Mouse (Mus musculus) CD8-positive naive resting alpha-beta T cell, adult 2 months (primary cell): ENCODE results near the gene Rassf3.

Experiments used
- DNase-seq, 2 experiments: peaks; one replicate each; pipeline ENCODE4 v3.0.0; 2022; ENCODE audit warnings: low read depth in 2 of 2, low spot score in 2 of 2

Rassf3 gene

DNA sequence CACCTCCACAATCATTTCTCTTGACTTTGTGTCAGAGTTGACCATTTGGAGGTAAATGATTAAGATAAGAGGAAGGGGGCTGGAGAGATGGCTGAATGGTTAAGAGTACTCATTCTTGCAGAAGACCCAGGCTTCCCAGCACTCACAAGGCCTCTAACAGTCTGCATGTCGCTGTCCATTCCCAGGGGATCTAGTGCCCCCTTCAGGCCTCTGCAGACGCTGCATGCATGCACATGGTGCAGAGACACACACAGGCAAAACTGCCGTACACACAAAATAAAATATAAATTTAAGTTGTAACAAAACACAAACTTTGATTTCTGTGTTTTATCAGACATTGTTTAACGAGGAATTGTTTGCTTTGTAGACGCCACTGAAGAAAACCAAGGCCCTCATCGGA is 105.4 kb downstream of the Rassf3 start:
- DNase-seq, result no peak

DNA sequence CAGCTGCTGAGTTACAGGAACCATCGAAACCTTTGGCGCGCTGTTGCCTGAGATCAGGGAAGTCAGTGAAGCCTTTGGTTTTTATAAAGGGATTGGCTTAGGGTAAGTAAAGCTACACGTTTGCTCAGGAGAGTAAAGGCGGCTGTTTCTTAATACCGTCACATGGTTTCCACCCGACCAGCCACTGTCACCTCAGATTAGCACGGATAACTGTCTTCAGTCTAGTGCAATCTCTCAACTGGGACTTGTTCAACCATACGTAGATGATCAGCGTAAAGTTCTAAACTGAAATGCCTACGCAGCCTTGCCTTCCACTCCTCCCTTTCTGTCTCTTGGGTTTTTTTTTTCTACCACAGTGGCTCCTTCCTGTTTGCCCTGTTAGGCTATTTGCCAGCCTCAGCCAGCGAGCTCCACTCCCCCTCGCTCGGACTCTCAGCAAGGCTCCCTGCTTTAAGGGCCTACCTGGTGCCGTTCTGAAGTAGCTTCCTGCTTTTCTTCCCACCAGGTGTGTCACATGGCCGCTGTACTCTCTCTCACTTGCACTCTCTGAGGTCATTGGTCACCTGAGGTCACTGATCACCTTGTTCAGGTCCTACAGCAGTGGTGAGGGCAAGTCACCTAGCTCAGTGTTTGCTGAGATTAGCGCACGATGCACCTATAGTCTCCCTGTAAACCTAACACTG is 107.2 kb downstream of the Rassf3 start:
- DNase-seq, result no peak

DNA sequence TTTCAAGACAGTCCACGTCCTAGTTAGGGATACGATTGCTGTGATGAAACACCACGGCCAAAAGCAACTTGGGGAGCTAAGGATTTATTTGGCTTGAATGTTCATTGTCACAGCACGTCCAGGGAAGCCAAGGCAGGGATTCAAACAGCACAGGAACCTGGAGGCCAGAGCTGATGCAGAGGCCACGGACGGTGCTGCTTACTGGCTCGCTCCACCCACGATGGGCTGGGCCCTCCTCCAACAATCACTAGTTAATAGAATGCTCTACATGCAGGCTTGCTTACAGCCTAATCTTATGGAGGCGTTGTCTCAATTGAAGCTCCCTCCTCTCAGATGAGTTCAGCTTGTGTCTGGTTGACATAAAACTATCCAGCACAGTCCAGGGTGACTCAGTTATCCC is 108.4 kb downstream of the Rassf3 start:
- no peak for DNase-seq

DNA sequence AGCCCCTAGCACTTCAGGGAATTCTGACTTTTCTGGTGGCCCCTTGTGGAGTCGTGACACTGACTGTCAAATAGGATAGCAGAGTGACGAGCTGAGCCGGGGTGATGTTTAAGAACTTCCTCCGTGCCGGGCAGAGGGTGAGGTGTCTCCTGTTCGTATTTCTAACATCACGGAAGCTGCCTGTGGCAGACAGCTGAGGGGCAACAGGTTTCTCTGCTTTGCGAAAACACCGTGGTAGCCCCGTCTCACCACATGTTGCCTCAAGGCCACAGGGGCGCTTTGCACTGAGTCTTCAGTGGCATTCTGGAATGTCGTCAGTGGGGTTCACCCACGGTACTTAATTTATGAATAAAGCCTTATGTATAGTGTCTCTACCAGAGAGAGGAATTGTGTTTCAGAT is 108.9 kb downstream of the Rassf3 start:
- no peak for DNase-seq

DNA sequence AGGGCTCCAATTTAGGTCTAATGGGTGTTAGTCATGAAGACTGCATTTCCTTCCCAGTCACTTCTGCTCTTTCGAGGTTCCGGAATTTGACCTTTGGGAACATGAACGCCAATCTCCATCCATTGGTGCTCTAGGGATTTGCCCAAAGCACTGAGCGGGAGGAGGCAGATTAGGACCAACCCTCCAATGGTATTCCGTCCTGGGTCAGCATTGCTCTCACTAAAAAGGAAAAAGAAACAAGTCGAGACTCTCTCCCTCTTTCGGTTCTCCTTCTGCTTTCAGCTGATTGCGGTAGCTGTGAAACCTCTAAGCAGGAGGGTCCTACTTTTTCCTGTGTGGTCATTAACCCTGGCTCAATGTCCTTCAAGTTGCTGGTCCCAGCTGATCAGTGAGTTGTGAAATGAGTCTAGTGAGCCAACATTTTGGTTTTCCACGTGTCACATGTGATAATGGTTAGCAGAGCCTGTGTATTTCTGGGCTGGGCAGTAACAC is 110.3 kb downstream of the Rassf3 start:
- no peak for DNase-seq

DNA sequence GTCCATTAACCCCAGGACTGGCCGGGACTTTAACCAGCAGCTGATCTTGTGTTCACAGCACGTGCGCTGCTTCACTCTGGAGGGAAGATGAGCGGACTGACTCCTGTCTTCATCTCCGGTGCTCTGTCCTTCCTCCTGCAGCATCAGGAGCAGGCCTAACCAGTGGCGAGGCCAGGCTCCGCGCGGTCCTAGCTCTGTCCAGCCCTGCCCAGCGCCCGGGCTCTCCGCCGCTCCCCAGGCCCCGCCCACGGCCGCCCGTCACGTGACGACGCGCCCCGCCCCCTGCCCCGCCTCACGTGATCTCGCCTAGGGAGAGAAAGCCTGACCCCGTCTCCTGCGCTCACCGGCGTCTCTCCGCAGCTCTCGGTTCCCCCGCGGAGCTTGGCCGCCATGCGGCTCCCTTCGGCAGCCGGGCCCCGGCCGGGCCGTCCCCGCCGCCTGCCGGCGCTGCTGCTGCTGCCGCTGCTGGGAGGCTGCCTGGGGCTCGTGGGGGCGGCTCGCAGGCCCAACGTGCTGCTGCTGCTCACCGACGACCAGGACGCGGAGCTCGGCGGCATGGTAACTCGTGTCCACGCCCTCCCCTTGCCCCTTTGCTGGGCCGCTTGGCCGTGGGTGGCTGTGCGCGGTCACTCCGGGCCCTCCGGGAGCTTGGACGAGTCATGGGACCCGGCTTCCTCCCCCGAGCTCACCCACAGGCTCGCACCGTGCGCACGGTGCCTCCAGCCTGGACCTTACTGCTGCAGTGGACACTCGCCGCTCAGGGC is 111.2 kb downstream of the Rassf3 start, which contains the start of gene Gns:
TSS of gene Gns (plus strand) at position 290 of the 764 bp plus-strand sequence.
- peak; percentile 58 to 70 for DNase-seq

DNA sequence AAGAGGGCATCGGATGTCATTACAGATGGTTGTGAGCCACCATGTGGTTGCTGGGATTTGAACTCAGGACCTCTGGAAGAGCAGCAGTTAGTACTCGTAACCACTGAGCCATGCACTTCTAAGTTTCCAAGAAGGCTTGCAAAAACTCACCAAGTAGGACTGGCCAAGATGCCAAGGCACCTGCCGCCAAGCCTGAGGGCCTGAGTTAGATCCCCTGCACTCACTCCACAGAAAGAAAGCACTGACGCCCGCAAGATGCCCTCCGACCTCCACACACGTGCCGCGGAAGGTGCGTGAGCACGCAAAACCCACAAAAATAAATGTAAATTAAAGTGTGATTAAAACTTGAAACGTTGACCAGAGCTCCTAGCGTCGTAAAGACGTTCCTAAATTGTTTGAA is 111.8 kb downstream of the Rassf3 start:
- no peak for DNase-seq

DNA sequence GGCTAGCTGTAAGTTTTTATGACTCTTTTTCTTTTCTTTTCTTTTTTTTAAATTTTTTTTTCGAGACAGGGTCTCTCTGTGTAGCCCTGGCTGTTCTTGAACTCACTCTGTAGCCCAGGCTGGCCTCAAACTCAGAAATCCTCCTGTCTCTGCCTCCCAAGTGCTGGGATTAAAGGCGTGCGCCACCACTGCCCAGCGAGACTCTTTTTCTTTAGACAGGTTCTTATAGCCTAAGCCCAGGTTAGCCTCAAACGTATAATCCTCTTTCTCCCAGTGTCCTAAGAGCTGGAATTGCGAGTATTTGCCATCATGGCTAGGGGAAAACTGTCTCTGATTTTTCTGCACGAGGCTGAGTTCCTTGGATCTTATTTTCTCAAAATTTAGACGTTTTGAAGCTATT is 112.9 kb downstream of the Rassf3 start:
- DNase-seq, result no peak

DNA sequence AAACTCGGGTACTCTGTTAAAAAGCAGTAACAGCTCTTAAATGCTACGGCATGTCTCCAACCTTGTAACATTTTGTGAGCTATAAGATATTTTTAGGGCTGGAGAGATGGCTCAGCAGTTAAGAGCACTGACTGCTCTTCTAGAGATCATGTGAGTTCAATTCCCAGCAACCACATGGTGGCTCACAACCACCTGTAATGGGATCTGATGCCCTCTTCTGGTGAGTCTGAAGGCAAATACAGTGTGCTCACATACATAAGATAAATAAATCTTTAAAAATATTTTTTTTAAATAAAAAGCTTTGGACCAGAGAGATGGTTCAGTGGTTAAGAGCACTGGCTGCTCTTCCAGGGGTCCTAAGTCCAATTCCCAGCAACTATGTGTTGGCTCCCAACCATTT is 115.8 kb downstream of the Rassf3 start:
- no peak for DNase-seq
